Mouse (Mus musculus): ENCODE measurements around the gene F7.
"Not testable (repeated sequence)": the region's sequence is repeated elsewhere in the genome, so short reads cannot be mapped to it uniquely, and the experiment has no call there.

F7 gene

DNA sequence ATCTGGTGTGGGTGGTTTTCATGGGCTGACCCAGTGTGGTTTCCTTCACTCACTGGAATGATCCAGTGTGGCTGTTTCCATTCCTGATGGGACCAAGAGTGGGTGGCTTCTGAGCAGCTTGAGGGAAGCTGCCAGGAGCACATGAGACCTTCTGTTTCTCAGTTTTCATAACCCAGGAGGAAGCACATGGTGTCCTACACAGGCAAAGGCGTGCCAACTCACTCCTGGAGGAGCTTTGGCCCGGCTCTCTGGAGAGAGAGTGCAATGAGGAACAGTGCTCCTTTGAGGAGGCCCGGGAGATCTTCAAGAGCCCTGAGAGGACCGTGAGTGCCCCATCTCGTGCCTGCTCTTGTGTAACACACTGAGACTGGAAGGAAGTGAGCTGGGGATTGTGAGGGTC, 2.6 kb downstream of the F7 start:
- peak; percentile 93 for DNase-seq (ENCODE audit: low read depth, low spot score)

DNA sequence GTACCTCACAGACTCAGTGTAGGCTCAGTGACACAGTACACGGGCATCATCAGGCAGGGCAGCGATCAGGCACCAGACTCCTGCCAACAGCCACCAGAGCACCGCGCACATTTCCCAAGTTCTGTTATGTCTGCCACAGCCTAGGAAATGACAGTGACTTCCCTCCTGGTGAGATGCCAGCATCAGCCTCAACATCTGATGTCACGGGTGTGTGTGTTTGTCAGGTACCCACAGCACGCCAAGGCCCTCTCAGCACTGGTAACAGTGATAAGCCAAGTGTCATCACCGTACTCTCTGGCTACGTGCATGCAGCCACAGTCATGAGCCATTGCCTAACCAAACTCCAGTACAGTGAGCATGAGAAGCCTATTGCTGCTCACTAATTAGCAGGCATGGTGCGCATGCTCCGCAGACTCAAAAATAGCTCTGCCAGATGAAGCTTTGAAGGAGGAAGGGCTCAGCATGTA, 10.5 kb downstream of the F7 start:
- DNase-seq (ENCODE audit: low read depth, low spot score), result peak; percentile 91

GRCm38 (mm10) chr8:13037015-13037414, 11.2 kb downstream of the F7 start, which contains the start of gene F10:
F10 (plus strand) TSS chr8:13037308.
- no peak for DNase-seq (ENCODE audit: low read depth, low spot score)

DNA sequence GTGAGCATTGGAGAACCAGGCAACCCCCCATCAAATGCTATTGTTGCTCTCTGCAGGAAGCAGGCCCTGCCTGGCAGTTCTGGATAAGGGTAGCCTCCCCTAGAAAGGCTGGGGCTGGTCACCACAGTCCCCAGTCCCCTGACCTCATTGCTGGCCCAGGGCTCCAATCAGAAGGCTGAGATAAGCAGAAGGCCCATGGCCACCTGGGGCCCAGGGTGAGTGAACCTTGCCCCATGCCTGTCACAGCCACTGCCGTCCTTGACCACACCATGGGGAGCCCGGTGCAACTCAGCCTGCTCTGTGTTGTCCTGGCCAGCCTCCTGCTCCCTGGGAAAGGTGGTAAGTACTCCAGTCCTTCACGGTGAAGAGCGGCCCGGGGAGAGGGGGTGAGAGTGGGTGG, 11.7 kb downstream of the F7 start:
- no peak for DNase-seq (ENCODE audit: low read depth, low spot score)

GRCm38 (mm10) chr8:13039054-13039453, 13.2 kb downstream of the F7 start:
- no peak for DNase-seq (ENCODE audit: low read depth, low spot score)

DNA sequence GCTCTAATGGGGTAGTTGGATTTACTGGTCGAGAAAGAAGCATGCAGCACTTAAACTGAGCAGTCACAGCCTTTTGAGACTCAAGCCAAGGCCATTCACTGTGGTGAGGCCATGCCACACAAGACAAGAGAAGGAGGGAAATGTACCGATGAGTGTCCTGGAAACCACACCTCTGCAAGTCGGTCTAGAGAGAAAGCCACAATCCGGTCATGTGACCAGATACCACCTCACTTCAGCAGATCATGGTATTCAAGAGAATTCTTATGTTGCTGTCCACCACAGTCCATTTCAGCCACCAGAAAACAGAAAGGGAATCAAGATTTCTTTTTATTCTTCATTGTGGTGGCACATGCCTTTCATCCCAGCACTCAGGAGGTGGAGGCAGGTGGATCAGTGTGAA, 15.6 kb downstream of the F7 start:
- no peak for DNase-seq (ENCODE audit: low read depth, low spot score)

DNA sequence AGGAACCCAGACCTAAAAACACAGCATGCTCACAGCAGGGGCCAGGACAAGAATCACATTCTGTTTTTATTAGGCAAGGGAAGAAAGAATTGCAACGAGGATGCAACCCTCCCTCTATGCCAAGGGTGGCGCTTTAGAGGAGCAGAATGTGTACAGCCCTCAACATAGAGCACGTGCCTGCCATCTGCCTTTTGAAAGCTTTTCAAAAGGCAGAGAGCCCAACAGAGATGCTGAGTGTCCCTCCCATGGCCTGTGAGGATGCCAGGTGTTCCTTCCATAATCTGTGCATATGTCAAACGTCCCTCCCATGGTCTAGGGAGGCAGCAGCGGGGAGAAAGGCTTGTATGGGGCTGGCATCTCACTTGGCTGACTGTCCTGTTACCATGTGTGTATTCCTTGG, 21.8 kb downstream of the F7 start:
- peak; percentile 26 for DNase-seq (ENCODE audit: low read depth, low spot score)

DNA sequence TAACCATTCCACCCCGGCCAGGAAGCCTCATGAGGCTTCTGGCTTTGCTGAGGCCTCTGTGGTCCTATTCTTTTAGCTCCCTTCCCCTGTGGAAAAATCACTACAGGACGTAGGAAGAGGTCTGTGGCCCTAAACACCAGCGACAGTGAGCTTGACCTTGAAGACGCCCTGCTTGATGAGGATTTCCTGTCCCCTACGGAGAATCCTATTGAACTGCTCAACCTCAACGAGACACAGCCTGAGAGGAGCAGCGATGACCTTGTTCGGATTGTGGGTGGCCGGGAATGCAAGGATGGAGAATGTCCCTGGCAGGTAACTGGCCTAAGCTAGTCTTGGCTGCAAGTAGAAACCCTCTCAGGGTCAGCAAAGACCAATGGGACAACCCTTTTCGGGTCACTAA, 24.7 kb downstream of the F7 start:
- DNase-seq (ENCODE audit: low read depth, low spot score), result no peak

GRCm38 (mm10) chr8:13057351-13057750, 31.5 kb downstream of the F7 start:
- DNase-seq (ENCODE audit: low read depth, low spot score), result no peak

GRCm38 (mm10) chr8:13060441-13061150, 34.8 kb downstream of the F7 start, which contains the start of gene Proz:
Proz (plus strand) TSS chr8:13060914.
- DNase-seq (ENCODE audit: low read depth, low spot score), result no peak

GRCm38 (mm10) chr8:13063112-13063511, 37.3 kb downstream of the F7 start:
- DNase-seq (ENCODE audit: low read depth, low spot score), result no peak

- no peak for DNase-seq (ENCODE audit: low read depth, low spot score)
Measured at GRCm38 (mm10) chr8:13073255-13073654, 47.4 kb downstream of the F7 start.

- no peak for DNase-seq (ENCODE audit: low read depth, low spot score)
Measured at GRCm38 (mm10) chr8:13075044-13075443, 49.2 kb downstream of the F7 start.

- DNase-seq (ENCODE audit: low read depth, low spot score), result not testable (repeated sequence)
Measured at GRCm38 (mm10) chr8:13075579-13075978, 49.7 kb downstream of the F7 start.

DNA sequence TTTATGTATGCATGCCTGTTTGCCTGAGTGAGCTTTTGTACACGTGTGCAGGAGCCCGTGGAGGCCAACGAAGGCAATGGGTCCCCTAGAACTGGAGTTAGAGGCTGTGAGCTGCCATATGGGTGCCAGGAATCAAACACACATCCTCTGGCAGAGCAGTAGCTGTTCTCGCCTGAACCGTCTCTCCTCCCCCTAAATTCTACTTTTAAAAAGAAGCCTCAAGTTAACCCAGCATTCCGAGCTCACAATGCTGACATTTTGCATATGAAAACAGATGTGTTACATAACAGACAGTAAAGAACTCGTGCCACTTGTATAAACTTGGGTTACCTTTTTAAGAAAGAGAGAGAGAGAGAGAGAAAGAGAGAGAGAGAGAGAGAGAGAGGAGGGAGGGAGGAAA, 51.7 kb downstream of the F7 start:
- peak; percentile 54 for DNase-seq (ENCODE audit: low read depth, low spot score)
